Mouse (Mus musculus) erythroblast, embryonic 14.5 days (primary cell): ENCODE data around the gene Iah1. TPM values are rescaled to one million over a fixed set of nuclear protein-coding genes. Genes with fewer than 3 reads are reported as not detected.

Experiments
- H3K27me3 ChIP-seq: 2 replicates; pipeline ENCODE4 v1.6.1; 2012; ENCODE audit warnings: inconsistent platforms; ENCODE audit not compliant: control insufficient read depth
- H3K36me3 ChIP-seq: 2 replicates; pipeline ENCODE4 v1.6.1; 2012; ENCODE audit warnings: mild to moderate bottlenecking, inconsistent platforms; ENCODE audit not compliant: control insufficient read depth
- H3K4me1 ChIP-seq: 2 replicates; pipeline ENCODE4 v1.6.1; 2012; ENCODE audit warnings: inconsistent platforms; ENCODE audit not compliant: control insufficient read depth
- H3K4me3 ChIP-seq: replicated peaks from 2 replicates; pipeline ENCODE3; 2012; ENCODE audit warnings: moderate library complexity, mild to moderate bottlenecking, inconsistent platforms
- H3K9me3 ChIP-seq: 2 replicates; pipeline ENCODE4 v1.6.1; 2012; ENCODE audit warnings: low read length, inconsistent platforms, mixed read lengths; ENCODE audit not compliant: control insufficient read depth
- GATA1 ChIP-seq: IDR thresholded peaks from 2 replicates; pipeline ENCODE4 v1.6.1; 2012; ENCODE audit warnings: low read length, inconsistent platforms, mixed read lengths
- TAL1 ChIP-seq: IDR thresholded peaks from 3 replicates; pipeline ENCODE4 v1.6.1; 2012; ENCODE audit warnings: low read length, inconsistent platforms, mixed read lengths
- polyA plus RNA-seq: library from polyadenylated mRNA; stranded (reverse); fragments of >175 nt; gene quantifications from 2 replicates; pipeline ENCODE4 v1.2.3, GENCODE M21; 2012

The Iah1 gene
- polyA plus RNA-seq, 1 experiment = 4.9 TPM

DNA sequence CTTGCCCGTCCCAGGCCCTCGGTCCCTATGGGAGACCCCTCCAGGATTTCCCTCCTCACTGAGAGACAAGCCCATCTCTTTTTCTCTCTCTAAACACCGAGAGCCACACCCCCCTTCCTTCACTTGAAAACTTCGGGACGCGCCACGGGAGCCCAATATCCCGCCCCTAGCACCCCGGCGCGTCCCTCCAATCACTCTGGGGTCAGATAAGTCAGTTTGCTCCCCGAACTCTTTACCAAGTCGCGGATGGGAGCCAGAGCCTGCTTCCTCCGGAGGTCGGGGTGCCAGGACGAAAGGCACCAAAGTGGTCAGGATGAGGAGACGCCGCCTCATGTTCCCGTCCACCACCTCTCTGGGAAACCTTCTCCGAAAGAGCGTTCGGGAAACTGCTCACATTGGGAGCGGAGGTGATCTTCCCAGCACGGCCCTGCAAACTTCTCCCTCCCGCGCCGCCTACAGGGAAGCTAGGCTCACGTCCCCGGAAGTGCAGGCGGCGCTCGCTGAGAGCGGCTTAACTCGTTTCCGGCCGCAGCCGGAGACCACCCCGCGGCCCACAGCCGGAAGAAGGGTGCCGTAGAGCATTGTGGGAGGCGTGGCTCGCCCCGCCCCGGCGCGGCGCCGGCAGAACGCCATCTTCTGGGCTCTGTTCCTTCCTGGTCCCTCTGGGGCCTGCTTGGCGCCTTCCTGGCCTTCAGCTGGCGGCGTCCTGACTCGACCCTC is 57.1 kb downstream of the Iah1 start, which contains the start of gene Adam17:
TSS of gene Adam17 (minus strand) at position 533 of the 720 bp plus-strand sequence.
- Histone ChIP-seq H3K36me3 (peaks cover 1% of the 10 kb centered on the region; the same call in 1 of the 2 replicates), H3K9me3 (no peaks in the 10 kb centered on the region), H3K4me1 (peaks cover 29% of the 10 kb centered on the region), H3K4me3 (peak within 1 kb of the TSS; percentile 97), H3K27me3 (no peaks in the 10 kb centered on the region)
- TF ChIP-seq TAL1 (no peak), GATA1 (no peak)

Other genes starting within 250 kb of the Iah1 start
- gene Cpsf3, start 31.0 kb upstream of the Iah1 start, polyA plus RNA-seq = 0.22 and 0.28 TPM in 2 replicates
- gene Itgb1bp1, start 30.1 kb upstream of the Iah1 start, polyA plus RNA-seq = 0.90 and 1.6 TPM in 2 replicates
- gene Adam17, start 57.2 kb downstream of the Iah1 start, polyA plus RNA-seq = 0.50 and 0.58 TPM in 2 replicates
- gene Ywhaq, start 101.2 kb downstream of the Iah1 start, polyA plus RNA-seq = 1.4 and 1.6 TPM in 2 replicates